Mouse (Mus musculus): ENCODE measurements around the gene Gm47791.

The Gm47791 gene

GRCm38 (mm10) chr1:82771022-82771586, at the start of gene Gm47791:
TSS of gene Gm47791 (minus strand) at chr1:82771243.
- DNase-seq (ENCODE audit: low spot score in 2 of 2), result no peak

- DNase-seq (ENCODE audit: low spot score in 2 of 2), result no peak
Observed at GRCm38 (mm10) chr1:82820626-82821186, 49.7 kb upstream of the Gm47791 start.

GRCm38 (mm10) chr1:82820179-82820578, 49.1 kb upstream of the Gm47791 start:
- DNase-seq (ENCODE audit: low spot score in 2 of 2), result no peak

- DNase-seq (ENCODE audit: low spot score in 2 of 2), result no peak
Observed at GRCm38 (mm10) chr1:82819366-82819765, 48.3 kb upstream of the Gm47791 start.

- DNase-seq (ENCODE audit: low spot score in 2 of 2), result no peak
Observed at GRCm38 (mm10) chr1:82815941-82816716, 45.1 kb upstream of the Gm47791 start.

- DNase-seq (ENCODE audit: low spot score in 2 of 2), result no peak
Observed at GRCm38 (mm10) chr1:82811766-82812165, 40.7 kb upstream of the Gm47791 start.

- no peak for DNase-seq (ENCODE audit: low spot score in 2 of 2)
Observed at GRCm38 (mm10) chr1:82808564-82808963, 37.5 kb upstream of the Gm47791 start.

- DNase-seq (ENCODE audit: low spot score in 2 of 2), result no peak
Observed at GRCm38 (mm10) chr1:82807206-82807605, 36.2 kb upstream of the Gm47791 start.

GRCm38 (mm10) chr1:82806391-82806790, 35.3 kb upstream of the Gm47791 start:
- no peak for DNase-seq (ENCODE audit: low spot score in 2 of 2)

GRCm38 (mm10) chr1:82804059-82804458, 33.0 kb upstream of the Gm47791 start:
- no peak for DNase-seq (ENCODE audit: low spot score in 2 of 2)

GRCm38 (mm10) chr1:82803608-82804007, 32.6 kb upstream of the Gm47791 start:
- DNase-seq (ENCODE audit: low spot score in 2 of 2), result no peak

GRCm38 (mm10) chr1:82801105-82801783, 30.2 kb upstream of the Gm47791 start:
- no peak for DNase-seq (ENCODE audit: low spot score in 2 of 2)

GRCm38 (mm10) chr1:82798922-82799321, 27.9 kb upstream of the Gm47791 start:
- DNase-seq (ENCODE audit: low spot score in 2 of 2), result no peak

- no peak for DNase-seq (ENCODE audit: low spot score in 2 of 2)
Observed at GRCm38 (mm10) chr1:82798304-82798703, 27.3 kb upstream of the Gm47791 start.

GRCm38 (mm10) chr1:82797088-82797487, 26.0 kb upstream of the Gm47791 start:
- no peak for DNase-seq (ENCODE audit: low spot score in 2 of 2)

- DNase-seq (ENCODE audit: low spot score in 2 of 2), result no peak
Observed at GRCm38 (mm10) chr1:82795702-82796443, 24.8 kb upstream of the Gm47791 start.

GRCm38 (mm10) chr1:82795211-82795610, 24.2 kb upstream of the Gm47791 start:
- no peak for DNase-seq (ENCODE audit: low spot score in 2 of 2)

GRCm38 (mm10) chr1:82793986-82794385, 22.9 kb upstream of the Gm47791 start:
- no peak for DNase-seq (ENCODE audit: low spot score in 2 of 2)

GRCm38 (mm10) chr1:82793110-82793509, 22.1 kb upstream of the Gm47791 start:
- no peak for DNase-seq (ENCODE audit: low spot score in 2 of 2)

- DNase-seq (ENCODE audit: low spot score in 2 of 2), result no peak
Observed at GRCm38 (mm10) chr1:82792238-82792637, 21.2 kb upstream of the Gm47791 start.

- DNase-seq (ENCODE audit: low spot score in 2 of 2), result no peak
Observed at GRCm38 (mm10) chr1:82791105-82791504, 20.1 kb upstream of the Gm47791 start.

GRCm38 (mm10) chr1:82788070-82788469, 17.0 kb upstream of the Gm47791 start:
- no peak for DNase-seq (ENCODE audit: low spot score in 2 of 2)

Data from cerebellum, postnatal 4 days (tissue).